Mouse (Mus musculus): ENCODE results near the gene BC035947. TPM values are rescaled to one million over a fixed set of nuclear protein-coding genes. Genes with fewer than 3 reads are reported as not detected.
"Not testable (repeated sequence)": the region's sequence is repeated elsewhere in the genome, so short reads cannot be mapped to it uniquely, and the experiment has no call there.

Gene BC035947
- total RNA-seq, 2 experiments from 2014 or later: not detected

DNA sequence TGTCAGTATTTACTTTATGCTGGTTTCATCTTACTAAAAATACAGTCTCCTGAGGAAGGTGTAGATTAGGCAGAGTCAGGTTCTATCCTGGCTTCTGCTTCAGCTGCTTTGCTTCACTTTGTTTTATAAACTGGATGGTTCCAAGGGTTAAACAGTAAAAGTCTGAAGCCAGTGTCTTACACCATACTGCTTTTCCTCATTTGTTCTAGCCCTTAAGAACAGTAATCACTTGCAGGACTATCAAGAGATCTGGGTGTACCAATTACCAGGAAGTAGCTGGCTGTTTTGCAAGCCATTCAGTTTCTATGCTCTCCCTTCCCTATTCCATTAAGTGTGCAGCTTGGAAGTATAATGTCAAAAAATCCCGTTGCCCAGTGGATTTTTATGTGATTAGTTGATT is 4.8 kb downstream of the BC035947 start:
- intact Hi-C loops (cut with DNase I): no loop called here
- DNase-seq: no peak

DNA sequence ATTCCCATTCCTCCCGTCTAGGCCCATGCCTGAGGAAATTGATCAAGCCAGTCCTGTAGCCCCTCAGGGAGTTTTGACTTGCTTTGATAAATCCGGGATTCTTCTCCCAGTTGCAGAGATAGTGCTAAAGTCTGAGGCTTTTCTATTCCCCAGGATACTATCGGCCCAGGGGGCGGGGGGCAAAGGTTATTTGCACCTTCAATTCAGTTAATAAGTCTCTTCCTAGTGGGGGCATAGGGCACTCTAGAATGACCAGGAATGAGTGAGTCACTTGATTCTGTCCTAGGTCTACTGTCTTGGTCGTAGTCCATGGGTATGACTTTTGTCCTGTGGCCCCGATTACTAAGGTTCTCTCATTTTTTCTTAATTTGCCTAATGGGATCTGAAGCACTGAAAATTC is 9.4 kb downstream of the BC035947 start:
- DNase-seq: no peak
- intact Hi-C loops (cut with DNase I): no loop called here

DNA sequence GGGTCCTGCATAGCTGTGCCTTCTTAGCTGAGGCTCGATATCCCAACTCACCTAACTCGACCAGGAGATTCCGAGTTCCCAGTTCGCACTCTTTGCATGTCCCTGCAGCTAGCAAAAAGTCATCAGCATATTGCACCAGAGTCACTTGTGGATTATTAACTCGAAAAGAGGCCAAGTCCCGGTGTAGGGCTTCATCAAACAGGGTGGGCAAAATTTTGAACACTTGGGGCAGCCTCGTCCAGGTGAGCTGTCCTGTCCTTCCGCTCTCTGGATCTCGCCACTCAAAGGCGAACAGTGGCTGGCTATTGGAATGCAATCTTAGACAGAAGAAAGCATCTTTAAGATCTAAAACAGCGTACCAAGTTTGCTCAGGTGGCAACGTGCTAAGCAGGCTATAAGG is 10.1 kb downstream of the BC035947 start:
- intact Hi-C loops (cut with DNase I); DNase-seq: not testable (repeated sequence)

DNA sequence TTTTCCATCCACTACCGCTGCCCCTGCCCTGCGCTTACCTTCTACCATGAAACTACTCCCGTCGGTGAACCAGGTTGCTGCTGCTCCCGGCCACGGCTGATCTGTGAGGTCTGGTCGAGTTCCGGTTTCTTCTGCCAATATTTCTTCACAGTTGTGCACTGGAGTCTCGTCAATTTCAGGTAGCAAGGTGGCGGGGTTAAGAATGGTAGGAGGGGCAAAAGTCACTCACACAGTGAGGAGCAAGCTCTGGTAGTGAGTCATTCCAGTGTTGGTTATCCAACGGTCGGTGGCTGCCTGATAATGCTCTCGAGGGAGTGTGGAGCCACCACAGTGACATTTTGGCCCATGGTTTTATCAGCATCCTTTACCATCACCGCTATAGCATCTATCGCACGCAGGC is 10.9 kb downstream of the BC035947 start:
- no peak for DNase-seq
- intact Hi-C loops (cut with DNase I): no loop called here

DNA sequence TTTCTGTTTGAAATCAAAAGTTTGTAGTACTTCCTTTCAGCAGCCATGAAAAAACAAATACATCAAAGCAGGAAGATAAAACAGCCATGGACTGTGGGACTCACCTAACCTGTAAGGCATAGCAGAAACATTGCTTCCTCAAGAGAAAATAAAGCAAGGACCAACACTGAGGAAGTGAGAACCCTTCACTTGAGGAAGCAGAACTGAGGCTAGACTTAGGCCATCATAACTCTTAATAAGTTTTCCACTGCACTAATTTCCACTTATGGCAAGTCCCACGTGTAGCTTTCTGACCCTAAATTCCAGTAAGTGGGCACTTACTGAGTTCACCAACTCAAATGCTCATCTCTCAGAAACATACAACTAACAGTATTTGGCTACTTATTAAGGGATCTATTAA is 21.8 kb downstream of the BC035947 start:
- DNase-seq: no peak
- intact Hi-C loops (cut with DNase I): no loop called here

DNA sequence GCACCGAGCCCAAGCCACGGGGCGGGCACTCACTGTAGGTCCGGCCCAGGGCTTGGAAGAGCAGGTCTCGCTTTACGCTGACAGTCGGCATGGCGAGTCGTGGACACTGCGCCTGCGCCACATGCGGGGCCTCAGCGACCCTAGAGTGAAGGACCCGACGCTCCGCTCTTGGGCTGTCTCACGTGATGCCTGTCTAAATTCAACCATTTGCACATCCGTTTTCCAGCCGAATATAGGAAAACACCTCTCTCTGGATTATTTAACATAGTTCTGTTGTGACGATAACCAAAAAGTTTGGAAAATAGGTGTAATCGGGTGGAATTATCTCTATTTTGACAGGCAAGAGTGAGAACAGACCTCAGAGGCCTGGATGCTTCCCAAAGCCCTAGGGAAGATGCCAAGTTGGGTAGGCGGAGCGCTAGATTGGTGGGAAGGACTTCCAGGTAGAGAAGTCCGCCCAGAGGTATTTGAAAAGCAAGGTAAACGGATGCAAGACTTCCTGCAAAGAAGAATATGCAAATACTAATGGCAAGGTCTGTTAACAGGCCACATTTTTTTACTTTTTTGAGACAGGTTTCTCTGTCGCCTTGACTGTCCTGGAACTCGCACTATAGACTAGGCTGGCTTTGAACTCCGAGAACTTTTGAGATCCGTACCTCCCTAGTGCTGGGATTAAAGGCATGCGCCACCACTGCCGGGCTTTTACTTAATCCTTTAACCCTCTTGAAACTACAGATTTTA is 23.0 kb downstream of the BC035947 start, which contains the start of gene Farsb:
Gene Farsb, minus strand, starts transcription at position 146 of the 741 bp plus-strand sequence.
- peak; percentile 90 to 93 for DNase-seq
- intact Hi-C loops (cut with DNase I): loop anchor here (5.0 kb wide), 1 partner anchor 163 kb away; no protein-coding TSS in a partner anchor

DNA sequence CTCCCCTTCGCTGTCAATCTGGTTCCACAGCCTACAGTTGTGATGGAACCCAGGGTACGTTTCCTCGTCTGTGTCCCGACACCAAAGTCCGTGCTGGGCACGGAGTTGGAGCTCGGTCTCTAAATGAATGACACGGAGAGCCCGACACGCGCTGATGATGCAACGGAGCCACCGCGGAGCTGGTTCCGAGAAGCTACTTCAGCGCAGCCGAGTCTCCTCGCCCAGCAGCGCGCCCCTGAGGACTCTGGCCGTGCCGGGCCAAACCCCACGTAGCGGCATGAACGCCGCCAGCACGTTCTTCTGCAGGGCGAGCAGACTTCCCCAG is 23.6 kb downstream of the BC035947 start:
- intact Hi-C loops (cut with DNase I): loop anchor here (5.0 kb wide), 1 partner anchor 164 kb away; no protein-coding TSS in a partner anchor
- no peak for DNase-seq

DNA sequence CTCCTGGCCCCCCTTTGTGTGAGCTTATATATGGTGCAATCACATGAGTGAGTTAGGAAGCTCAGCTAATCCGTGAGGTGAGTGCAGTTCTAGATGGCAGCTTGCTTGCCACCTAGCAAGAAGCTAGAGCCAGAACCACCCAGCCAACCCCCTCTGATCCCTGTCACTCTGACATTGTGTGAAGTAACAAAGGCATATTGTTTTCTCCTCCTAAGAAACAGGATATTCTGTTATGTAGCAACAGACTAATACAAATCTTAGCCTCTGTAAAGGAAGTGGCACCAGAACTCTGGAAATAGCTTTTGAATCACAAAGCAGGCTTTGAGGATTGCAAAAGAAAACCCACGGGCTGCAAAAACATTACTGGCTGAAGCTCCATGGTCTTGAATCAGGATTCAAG is 27.6 kb downstream of the BC035947 start:
- DNase-seq: no peak
- intact Hi-C loops (cut with DNase I): no loop called here

DNA sequence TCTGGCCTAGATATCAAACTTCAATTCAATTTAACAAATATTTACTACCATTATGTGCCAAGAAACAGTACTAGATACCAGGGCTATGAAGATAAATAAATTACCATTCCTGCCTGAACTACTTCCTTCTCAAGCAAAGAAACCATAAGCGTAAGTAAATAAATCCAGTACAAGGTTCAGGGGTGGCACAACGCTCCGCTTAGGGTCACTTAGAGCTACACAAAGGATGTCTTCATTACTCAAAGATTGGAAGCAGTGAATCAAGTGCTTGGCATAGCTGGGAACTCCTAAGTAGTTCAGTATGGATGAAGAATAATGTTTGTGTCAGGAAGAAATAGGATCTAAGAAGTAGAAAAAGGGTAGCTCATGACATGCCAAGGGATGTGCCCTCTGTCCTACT is 28.5 kb downstream of the BC035947 start:
- DNase-seq: no peak
- intact Hi-C loops (cut with DNase I): no loop called here

DNA sequence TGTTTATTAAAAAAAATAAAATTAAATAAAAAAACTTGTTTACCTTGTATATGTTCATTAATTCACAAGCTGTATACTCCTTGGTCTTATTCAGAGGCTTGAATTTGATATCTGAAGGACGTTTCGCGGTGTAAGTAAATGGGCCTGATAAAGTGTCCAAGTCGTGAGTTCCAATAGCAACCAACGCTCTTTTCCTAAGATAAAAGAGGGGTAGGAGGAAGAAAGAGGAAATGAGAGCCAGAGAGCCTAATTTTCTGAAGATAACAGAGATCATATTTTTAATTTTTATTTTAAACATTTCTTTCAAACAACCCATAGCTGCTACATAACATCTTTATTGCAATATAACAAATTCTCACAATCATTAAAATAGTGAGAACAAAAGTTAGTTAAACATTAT is 39.5 kb downstream of the BC035947 start:
- no peak for DNase-seq
- intact Hi-C loops (cut with DNase I): no loop called here

DNA sequence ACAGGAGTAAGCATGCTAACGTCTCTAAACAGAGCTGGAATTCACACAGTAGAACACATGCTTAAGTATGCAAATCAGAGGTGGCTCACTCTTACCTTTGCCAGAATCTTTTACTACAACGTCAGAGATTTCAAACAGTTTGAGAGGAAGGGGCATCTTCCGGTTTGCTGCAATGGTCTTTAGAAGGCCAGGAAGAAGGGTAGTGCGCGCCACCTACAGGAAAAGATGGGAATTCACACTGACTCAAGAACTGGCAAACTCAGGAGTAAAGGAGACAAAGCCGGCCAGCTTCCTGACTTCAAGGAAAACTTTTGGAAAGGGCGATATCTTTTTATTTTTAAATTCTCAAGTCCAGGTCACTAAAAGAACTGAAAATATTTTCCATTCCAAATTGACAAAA is 57.3 kb downstream of the BC035947 start:
- peak; percentile 11 to 45 for DNase-seq
- intact Hi-C loops (cut with DNase I): no loop called here

DNA sequence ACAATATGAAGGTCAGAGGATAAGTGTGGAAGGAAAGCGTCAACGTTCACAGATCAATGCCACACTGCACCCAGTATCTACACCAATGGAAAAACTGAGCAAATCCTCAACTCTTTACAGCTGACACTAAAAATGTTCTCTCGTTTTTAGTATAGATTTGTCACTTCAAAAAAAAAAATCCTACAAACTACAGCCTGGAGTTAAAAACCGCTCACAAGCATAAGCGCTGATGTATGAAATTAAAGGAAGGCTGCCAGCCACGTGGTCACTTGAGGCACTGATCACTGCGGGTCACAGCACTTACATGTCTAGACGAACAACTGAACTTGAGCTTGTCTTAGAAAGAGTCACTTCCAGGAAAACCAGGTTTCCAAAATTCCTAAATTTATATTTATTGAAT is 58.1 kb downstream of the BC035947 start:
- no peak for DNase-seq
- intact Hi-C loops (cut with DNase I): no loop called here

DNA sequence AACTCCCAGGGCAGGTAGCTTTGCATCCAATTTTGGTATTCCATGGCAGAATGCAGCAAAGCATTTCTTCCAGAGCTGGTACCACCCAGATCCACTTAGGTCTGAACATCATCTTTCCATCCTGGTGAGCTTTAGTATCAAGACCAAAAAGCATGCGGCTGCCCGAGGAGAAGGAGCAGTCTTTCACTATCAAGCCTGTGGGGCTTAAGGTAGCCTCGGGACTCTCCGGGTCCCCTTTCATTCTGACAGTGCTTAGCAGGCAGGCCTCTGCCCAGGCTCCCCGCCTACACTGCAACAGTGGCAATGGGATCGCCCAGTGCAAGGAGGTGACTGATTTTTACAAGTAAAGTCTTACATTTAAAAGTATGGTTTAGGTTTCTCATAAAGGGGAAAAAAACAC is 59.4 kb downstream of the BC035947 start:
- intact Hi-C loops (cut with DNase I): no loop called here
- DNase-seq: no peak

DNA sequence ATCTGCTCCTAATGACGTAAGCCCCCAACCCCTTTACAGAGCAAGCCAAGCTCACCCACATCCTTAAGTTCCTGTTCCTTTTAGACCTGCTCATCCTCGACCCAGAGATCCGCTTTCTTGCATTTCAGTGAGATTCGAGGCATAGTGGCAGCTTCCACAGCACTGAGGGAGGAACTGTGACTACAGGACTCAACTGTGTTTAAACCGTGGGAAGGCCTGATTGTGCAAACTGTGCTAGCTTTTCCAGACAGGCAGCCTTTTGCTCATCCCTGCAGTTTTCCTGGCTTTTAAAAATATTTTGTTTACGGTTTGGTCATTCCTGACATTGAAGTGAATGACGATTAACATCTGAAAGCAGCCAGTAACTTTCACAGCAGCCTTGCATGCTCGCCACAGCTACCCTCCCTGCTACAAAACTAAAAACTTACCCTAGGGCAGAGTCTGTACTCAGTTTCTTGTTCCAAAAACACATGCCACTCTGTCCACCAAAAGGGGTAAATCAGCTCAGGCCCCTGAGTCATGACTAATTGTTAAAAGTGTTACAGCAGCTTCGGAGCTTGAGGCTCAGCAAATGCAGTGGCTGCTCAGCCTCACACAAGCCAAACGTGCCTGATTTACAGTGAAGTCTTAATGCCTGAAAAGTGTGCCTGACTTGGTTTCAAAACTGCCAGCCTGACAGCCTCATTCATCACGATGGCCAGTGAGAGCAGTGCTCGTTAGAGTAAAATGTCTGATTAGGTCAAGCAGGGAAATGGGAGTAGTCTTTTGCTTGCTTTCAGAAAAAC is 60.7 kb downstream of the BC035947 start:
- intact Hi-C loops (cut with DNase I): no loop called here
- no peak for DNase-seq

DNA sequence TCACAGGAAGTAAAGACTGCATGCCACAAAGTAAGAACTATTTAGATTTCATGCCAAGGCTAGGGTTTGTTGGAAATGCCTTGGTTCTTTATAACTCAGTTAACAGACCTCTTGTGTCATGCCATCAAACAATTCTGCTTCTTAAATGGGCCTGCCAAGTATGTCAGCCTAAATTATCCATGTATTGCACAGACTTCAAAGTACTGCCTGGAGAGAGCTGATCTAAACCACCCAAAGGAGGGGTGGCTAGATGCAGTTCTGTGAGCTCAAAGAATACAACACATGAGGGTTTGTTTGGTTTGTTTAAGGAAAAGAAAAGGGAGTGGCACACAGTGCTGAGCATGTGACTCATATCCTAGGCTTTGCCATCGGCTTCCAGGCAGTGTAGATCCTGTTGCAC is 63.9 kb downstream of the BC035947 start:
- no peak for DNase-seq
- intact Hi-C loops (cut with DNase I): no loop called here

Other genes with a start within 250 kb of the BC035947 start
- gene Sgpp2, start 201.8 kb downstream of the BC035947 start, total RNA-seq (2021): under 1 TPM in 1 of 2 experiments, not detected in 1; 0.05 TPM
- gene Farsb, start 23.3 kb downstream of the BC035947 start, total RNA-seq (2021): 10 to 100 TPM; 47.6 to 48.3 TPM
- not detected for gene Mogat1, start 1.2 kb downstream of the BC035947 start, total RNA-seq (2021)
- gene Acsl3, start 145.7 kb upstream of the BC035947 start, total RNA-seq (2021): 1 to 10 TPM; 6.4 to 7.6 TPM
- gene Utp14b, start 145.9 kb upstream of the BC035947 start, total RNA-seq (2021): 1 to 10 TPM; 1.7 TPM

Measured in heart, postnatal 14 days (tissue).